Mouse (Mus musculus) layer of hippocampus, postnatal 10 days (tissue): ENCODE data around the gene Clp1. TPM values are rescaled to one million over a fixed set of nuclear protein-coding genes. Genes with fewer than 3 reads are reported as not detected.

Experiments used
- DNase-seq, 2 experiments: peaks; one replicate each; pipeline ENCODE4 v3.0.0; 2021; ENCODE audit warnings: low spot score in 2 of 2
- microRNA-seq, 2 experiments: library from miRNA; unstranded; fragments of <30 nt; microRNA quantifications; one replicate each; pipeline ENCODE4 v1.2.0; 2021
- total RNA-seq, 2 experiments: library from RNA; stranded (reverse); gene quantifications; 2 replicates each; pipeline ENCODE4 v1.2.3; 2021

Clp1 gene
- total RNA-seq, 2 experiments from 2014 or later, result 7.4 to 9.5 TPM

- peak; percentile 98 to 99 for DNase-seq
Observed at GRCm38 (mm10) chr2:84714811-84715561, 12.2 kb downstream of the Clp1 start, which contains the start of gene Zdhhc5. Zdhhc5 (minus strand) TSS chr2:84715180.

GRCm38 (mm10) chr2:84714422-84714810 is 12.7 kb downstream of the Clp1 start:
- DNase-seq, result no peak

GRCm38 (mm10) chr2:84711898-84712297 is 15.3 kb downstream of the Clp1 start:
- no peak for DNase-seq

DNA sequence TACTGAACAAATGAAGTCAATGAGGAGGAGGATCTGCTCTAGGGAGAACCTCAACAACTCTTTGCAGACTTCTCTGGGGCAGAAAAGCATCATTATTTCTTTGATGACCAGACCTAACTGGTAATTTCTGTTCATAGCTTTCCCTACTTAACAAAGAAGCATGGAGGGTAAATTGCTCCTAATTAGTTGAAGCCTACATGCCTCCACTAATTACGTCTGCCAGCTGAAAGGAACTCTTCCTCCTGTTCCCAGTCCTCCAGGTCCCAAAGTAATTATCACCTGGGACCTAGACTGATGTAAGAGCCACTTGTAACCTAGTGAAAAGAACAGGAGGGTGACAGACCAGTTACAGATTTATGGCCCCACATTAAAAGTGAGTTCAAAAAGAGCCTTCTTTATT is 19.6 kb downstream of the Clp1 start:
- no peak for DNase-seq

DNA sequence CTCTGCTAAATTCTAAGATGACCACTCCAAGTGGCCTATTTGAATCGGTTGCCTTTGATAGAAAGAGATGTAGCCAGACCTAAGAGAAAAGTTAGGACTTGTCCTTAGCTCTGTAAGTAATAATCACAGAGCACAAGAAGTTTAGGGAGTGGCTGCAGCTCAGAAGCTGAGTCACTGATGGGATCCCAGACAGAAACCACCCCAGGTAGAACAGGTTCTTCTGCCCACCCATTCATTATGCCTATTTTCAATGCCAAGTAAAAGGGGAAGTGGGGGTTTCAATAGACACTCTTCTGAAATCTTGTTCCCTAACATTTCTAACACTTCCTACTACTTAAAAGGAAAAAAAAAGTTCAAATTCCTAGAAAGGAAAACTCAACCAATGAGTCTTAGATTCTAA is 21.9 kb downstream of the Clp1 start:
- DNase-seq, result no peak

GRCm38 (mm10) chr2:84704329-84704728 is 22.8 kb downstream of the Clp1 start:
- DNase-seq, result no peak

DNA sequence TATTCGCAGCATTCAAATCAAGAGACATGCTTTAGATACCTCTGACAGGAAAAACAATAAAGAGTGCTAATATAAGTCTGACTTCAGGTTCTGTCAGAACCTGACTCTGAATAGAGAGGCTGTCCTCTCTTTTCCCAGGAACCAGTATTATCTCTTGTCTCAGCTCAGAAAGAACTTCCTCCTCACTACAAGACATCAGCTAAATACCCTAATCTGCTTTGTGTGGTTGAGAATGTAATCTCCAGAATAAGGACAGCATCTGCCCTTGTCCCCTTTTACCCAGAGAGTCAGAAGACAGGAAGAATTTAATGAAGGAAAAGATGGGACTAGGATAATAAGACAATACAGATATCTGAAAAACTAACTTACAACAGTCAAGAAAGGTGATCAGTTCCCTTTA is 23.7 kb downstream of the Clp1 start:
- DNase-seq, result no peak

DNA sequence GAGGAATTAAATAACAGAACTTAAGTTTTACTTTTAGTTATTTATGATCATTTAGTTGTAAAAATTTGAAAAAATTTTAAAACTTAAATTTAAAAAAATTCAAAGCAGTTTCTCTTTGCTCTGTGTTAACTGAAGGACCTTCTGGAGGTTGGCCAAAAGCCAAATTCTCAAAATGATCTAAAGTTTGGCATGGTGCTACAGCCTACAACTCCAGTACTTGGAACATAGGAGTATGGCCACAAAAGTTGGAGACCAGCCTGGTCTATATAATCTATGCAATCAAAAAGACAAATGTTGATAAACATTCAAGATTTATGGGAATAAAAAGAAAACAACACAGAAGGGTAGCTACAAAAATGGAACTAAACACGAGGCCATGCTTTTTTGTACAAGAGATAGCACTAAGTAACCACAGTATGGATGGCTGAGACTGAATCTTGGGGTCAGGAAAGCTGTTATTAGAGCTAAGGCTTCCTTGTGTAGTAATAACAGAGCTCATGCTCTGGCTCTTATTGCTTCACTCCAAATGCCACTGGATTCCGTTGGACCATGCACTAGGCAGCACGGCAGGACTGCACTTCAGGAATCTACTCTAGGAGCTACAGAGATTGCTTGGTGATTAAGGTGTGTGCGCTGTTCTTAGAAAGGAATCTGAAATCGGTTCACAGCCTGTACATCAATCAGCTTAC is 32.0 kb downstream of the Clp1 start:
- no peak for DNase-seq

- DNase-seq, result peak in 1 of 2 experiments; percentile 23
Observed at GRCm38 (mm10) chr2:84690050-84690449, 37.1 kb downstream of the Clp1 start.

DNA sequence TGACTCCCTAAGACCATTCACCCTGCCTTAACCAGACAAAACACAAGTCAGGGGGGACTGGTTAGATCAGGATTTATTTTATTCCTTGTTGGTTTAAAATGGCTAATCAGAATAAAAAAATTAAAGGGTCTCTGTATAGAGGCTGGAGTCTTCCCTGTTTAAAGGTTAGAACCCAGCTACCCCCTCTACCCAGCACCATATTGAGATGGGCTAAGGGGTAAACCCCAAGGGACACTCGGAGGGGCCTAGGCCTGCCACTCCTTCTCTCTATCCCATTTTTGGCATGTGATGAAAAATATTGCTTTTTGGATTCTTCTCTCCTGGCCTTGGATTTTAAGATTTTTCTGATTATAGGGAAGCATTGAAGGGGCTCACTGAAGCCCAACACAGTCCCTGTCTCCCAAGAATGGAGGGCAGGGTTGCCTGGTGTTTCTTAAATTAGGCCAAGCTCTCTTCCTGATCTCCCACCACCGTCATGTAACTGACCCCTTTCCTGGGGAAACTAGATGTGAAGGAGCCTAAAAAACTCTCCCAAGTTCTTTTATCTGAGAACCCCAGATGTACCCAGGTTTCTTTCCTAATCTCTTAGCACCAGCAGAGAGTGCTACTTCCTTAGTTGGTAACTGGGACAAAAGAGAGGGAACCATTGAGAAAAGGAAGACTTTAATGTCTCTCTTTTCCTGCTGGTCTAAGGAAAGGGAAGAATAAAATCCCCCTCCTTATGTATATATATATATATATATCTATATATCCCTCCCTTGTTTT is 38.9 kb downstream of the Clp1 start:
- DNase-seq, result no peak

DNA sequence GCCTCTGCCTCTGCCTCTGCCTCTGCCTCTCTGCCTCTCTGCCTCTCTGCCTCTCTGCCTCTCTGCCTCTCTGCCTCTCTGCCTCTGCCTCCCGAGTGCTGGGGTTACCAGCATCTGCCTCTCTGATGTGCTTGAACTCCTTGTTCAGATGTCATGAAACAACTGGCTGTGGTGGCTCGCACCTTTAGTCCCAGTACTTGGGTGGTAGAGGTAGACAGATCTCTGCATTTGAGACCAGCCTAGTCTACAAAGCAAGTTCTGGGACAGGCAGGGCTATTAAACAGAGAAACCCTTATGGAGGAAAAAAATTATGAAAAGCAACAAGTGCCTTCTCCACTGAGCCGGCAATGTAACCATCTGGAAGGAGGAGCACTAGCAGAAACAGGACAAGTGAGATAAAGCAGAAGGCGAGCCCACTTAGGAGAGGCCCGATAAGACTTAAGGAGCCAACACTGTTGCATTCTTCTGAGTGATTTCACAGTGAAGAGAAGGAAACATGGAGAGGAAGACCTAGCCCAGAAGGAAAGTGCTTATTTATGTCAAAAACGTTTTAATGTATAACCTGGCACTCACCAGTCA is 44.5 kb downstream of the Clp1 start:
- no peak for DNase-seq

DNA sequence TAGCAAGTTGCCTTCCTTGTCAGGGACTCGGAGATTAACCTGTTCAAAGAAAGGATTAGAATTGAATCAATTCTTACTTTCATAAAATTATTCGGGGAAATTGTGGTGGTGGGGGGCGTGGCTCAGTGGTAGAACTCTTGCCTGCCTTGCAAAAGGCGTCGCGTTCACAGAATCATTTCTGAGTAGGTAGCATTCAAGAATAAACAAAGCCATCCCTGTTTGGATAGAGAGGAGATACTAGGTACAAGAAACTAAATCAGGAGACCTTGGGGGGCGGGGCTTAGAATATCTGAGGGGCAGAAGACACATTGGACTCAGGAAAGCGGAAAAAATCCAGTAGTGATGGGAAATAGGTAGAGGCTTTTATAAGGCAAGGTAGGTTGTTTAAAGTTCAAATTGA is 48.1 kb downstream of the Clp1 start, which contains the start of gene Tmx2:
Gene Tmx2 (minus strand): TSS at position 125 of the 400 bp plus-strand sequence.
- no peak for DNase-seq

- DNase-seq, result peak; percentile 84 to 87
Observed at GRCm38 (mm10) chr2:84677968-84678880, 48.9 kb downstream of the Clp1 start, which contains the start of the genes Gm28635 and Med19. Gm28635 (minus strand) TSS chr2:84678041. Med19 (plus strand) TSS chr2:84678402.

GRCm38 (mm10) chr2:84677270-84677967 is 49.7 kb downstream of the Clp1 start:
- DNase-seq, result no peak

Small RNA genes lying within 50 kb of the gene (microRNA-seq; reads per million reads assigned to microRNA genes)
- gene Mir130a, result 5,609 to 5,972 reads per million in 2 experiments

Other genes starting within 250 kb of the Clp1 start
- gene Ctnnd1, start 76.6 kb downstream of the Clp1 start, total RNA-seq, result 10 to 100 TPM; 62.2 to 63.7 TPM
- gene Btbd18, start 68.3 kb downstream of the Clp1 start, total RNA-seq, result not detected
- 10 to 100 TPM; 58.8 to 67.6 TPM for gene Selenoh, start 56.6 kb downstream of the Clp1 start, total RNA-seq
- 1 to 10 TPM; 4.1 to 4.8 TPM for gene Gm28635, start 49.3 kb downstream of the Clp1 start, total RNA-seq
- gene Med19, start 48.9 kb downstream of the Clp1 start, total RNA-seq, result 10 to 100 TPM; 33.0 to 38.8 TPM
- 100 to 1,000 TPM; 180 to 184 TPM for gene Tmx2, start 48.2 kb downstream of the Clp1 start, total RNA-seq
- 10 to 100 TPM; 34.3 to 34.4 TPM for gene Zdhhc5, start 12.2 kb downstream of the Clp1 start, total RNA-seq
- 10 to 100 TPM; 19.7 to 19.9 TPM for gene Ypel4, start 6.7 kb upstream of the Clp1 start, total RNA-seq
- gene Gm19426, start 16.3 kb upstream of the Clp1 start, total RNA-seq, result 1 to 10 TPM; 5.4 to 6.3 TPM
- gene Serping1, start 48.1 kb upstream of the Clp1 start, total RNA-seq, result 10 to 100 TPM in 1 of 2 experiments, 1 to 10 TPM in 1; 9.6 to 10.1 TPM
- gene Ube2l6, start 71.5 kb upstream of the Clp1 start, total RNA-seq, result 1 to 10 TPM; 7.9 to 8.5 TPM
- not detected for gene Smtnl1, start 95.3 kb upstream of the Clp1 start, total RNA-seq
- 10 to 100 TPM; 58.7 to 64.2 TPM for gene Timm10, start 99.6 kb upstream of the Clp1 start, total RNA-seq
- under 1 TPM; 0.27 to 0.75 TPM for gene Slc43a1, start 111.5 kb upstream of the Clp1 start, total RNA-seq
- gene Rtn4rl2, start 159.4 kb upstream of the Clp1 start, total RNA-seq, result 100 to 1,000 TPM; 108 to 116 TPM
- gene Slc43a3, start 209.2 kb upstream of the Clp1 start, total RNA-seq, result 1 to 10 TPM; 2.4 to 5.3 TPM